Mouse (Mus musculus): ENCODE measurements at regions not wholly inside any gene's neighbourhood (a gene's known extent, or its start where the extent isn't known, plus 50 kb on each side); places are given as distances from the start of the nearest gene placed in this dataset.

DNA sequence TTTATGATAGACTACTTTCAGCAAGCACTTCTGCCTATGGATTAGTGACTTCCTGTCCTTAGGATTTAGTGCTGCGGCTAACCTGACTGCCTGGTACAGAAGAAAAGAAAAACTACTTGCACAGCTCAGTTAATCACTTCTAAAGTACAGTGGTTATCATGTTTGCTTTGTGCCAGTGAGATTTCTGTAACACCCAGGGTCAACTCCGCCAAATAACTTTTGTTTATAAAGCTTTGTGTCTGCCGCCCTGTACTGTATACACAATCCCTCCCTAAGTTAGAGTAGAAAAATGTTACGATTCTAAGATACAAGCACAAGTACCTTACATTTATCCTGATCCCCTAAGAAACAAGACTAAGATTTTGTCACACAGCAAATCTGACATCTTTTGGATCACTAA is 120.1 kb upstream of the Ift57 start:
- TF ChIP-seq CTCF (conservative IDR thresholded peaks at IDR 0.05; ENCODE audit: low read length), result no peak
- no peak for TF ChIP-seq POU5F1 (IDR thresholded peaks at IDR 0.05; ENCODE audit: borderline replicate concordance, low read length)
- TF ChIP-seq NANOG (IDR thresholded peaks at IDR 0.05; ENCODE audit: borderline replicate concordance, low read length), result no peak

Measured in E14TG2a.4 (cell line).